ENCODE assay signal across 19 mouse cellular contexts in genomic region chr10:67129531-67129930, GRCm38 (mm10). TPM values are rescaled to one million over a fixed set of nuclear protein-coding genes. Genes with fewer than 3 reads are reported as not detected.
DNase-seq lines count a peak whose midpoint lies in the region; TF ChIP-seq lines count a peak whose summit lies in the region.
"Had no signal": no experiment of that assay in that cellular context is flagged by ENCODE, and none has a peak within 500 bp of the region (broad histone marks: within the 10 kb centered on the region; RNA-seq: fewer than 3 reads in every experiment).

No protein-coding gene starts in this region.

- H3K36me3 ChIP-seq in testis, adult 2 months (ENCODE audit: control insufficient read depth, insufficient read depth, low read length): no peaks in the 10 kb centered on the region
- H3K36me3 ChIP-seq: heart, embryonic 15.5 days; hindbrain, embryonic 10.5 days; kidney, embryonic 15.5 days; lung, embryonic 15.5 days; neural tube, embryonic 15.5 days had no signal

- peak overlapping the region; percentile 51 for H3K4me3 ChIP-seq in testis, adult 2 months (ENCODE audit: control insufficient read depth, low read depth, low read length)
- no peak overlapping the region for H3K4me3 ChIP-seq in cerebellum, adult 2 months (replicated peaks; ENCODE audit: insufficient read depth, low read depth, low read length)
- H3K4me3 ChIP-seq: forebrain, embryonic 13.5 days; heart, embryonic 15.5 days; hindbrain, embryonic 10.5 days; kidney, embryonic 15.5 days; layer of hippocampus, adult 2 months; lung, embryonic 15.5 days; myocyte; neural tube, embryonic 15.5 days had no signal

- TF ChIP-seq POLR2A in testis, adult 2 months (IDR thresholded peaks at IDR 0.05; ENCODE audit: control insufficient read depth, low read depth, low read length): no peak
- TF ChIP-seq POLR2A in cerebellum, adult 2 months (IDR thresholded peaks at IDR 0.05; ENCODE audit: borderline replicate concordance, insufficient read depth, low read length): no peak

- DNase-seq in gastrocnemius, postnatal 25 days: peak; percentile 59
- no peak for DNase-seq in gastrocnemius, postnatal 10 days
- no peak for DNase-seq in testis, postnatal 14 days (ENCODE audit: low spot score)
- peak; percentile 68 to 86 for DNase-seq in cerebellum, adult 2 months
- no peak for DNase-seq in left cerebral cortex, postnatal 10 days (ENCODE audit: extremely low spot score in 1 of 2, low spot score in 2 of 2)
- no peak for DNase-seq in kidney, adult 9 months
- DNase-seq: left cerebral cortex, postnatal 4 days; midbrain, embryonic 14.5 days; right cerebral cortex, postnatal 4 days; thymus, adult 18-20 months had no signal

- WGBS in cerebellum, adult 2 months: 8% methylated on average over 1 of the region's 1 CpGs

- no peaks in the 10 kb centered on the region for H3K27me3 ChIP-seq in testis, adult 2 months (ENCODE audit: control insufficient read depth, insufficient read depth, low read length)
- H3K27me3 ChIP-seq in cerebellum, adult 2 months (ENCODE audit: control insufficient read depth, insufficient read depth, low read length): no peaks in the 10 kb centered on the region
- H3K27me3 ChIP-seq: forebrain, embryonic 13.5 days; heart, embryonic 15.5 days; kidney, embryonic 15.5 days; lung, embryonic 15.5 days; neural tube, embryonic 15.5 days had no signal

- intact Hi-C loops in left cerebral cortex, postnatal 10 days (cut with DNase I): no loop called here

- no peak for TF ChIP-seq CTCF in testis, adult 2 months (IDR thresholded peaks at IDR 0.05; ENCODE audit: control insufficient read depth, insufficient read depth, insufficient replicate concordance, low read depth, low read length)
- TF ChIP-seq CTCF in cerebellum, adult 2 months (IDR thresholded peaks at IDR 0.05; ENCODE audit: borderline replicate concordance, insufficient read depth, low read depth, low read length): no peak

- no peak overlapping the region for H3K27ac ChIP-seq in testis, adult 2 months (ENCODE audit: control insufficient read depth, insufficient read depth, low read depth, low read length)
- no peak overlapping the region for H3K27ac ChIP-seq in cerebellum, adult 2 months (ENCODE audit: insufficient read depth, low read length)
- H3K27ac ChIP-seq: forebrain, embryonic 13.5 days; heart, embryonic 15.5 days; hindbrain, embryonic 10.5 days; kidney, embryonic 15.5 days; layer of hippocampus, adult 2 months; lung, embryonic 15.5 days; neural tube, embryonic 15.5 days had no signal

- H3K4me1 ChIP-seq in testis, adult 2 months (ENCODE audit: control insufficient read depth, insufficient read depth, low read length): no peaks in the 10 kb centered on the region; the same call in 1 of the 2 replicates
- H3K4me1 ChIP-seq in cerebellum, adult 2 months (ENCODE audit: control insufficient read depth, insufficient read depth, low read length): peaks cover 9% of the 10 kb centered on the region; the same call in 1 of the 2 replicates

RNA-seq across cellular contexts. Expression of gene Reep3, which starts 32.8 kb away (rescaled TPM):
- total RNA-seq in gastrocnemius, postnatal 25 days (2021): 10 to 100 TPM; 10.3 to 12.6 TPM
- total RNA-seq in gastrocnemius, postnatal 10 days (2021): 10 to 100 TPM; 21.9 to 27.2 TPM
- polyA plus RNA-seq in testis, adult 2 months (2012; rRNA removed): 2.3 and 2.7 TPM in 2 replicates
- 44.0 and 45.2 TPM in 2 replicates for polyA plus RNA-seq in cerebellum, adult 2 months (2012; rRNA removed)
- 10 to 100 TPM; 24.9 to 25.1 TPM for total RNA-seq in left cerebral cortex, postnatal 10 days (2021)

RNA-seq across cellular contexts. Expression of gene Jmjd1c, which starts 33.6 kb away (rescaled TPM):
- total RNA-seq in gastrocnemius, postnatal 25 days (2021): 10 to 100 TPM; 18.1 to 23.6 TPM
- total RNA-seq in gastrocnemius, postnatal 10 days (2021): 10 to 100 TPM; 33.0 to 48.7 TPM
- 9.0 and 9.6 TPM in 2 replicates for polyA plus RNA-seq in testis, adult 2 months (2012; rRNA removed)
- polyA plus RNA-seq in cerebellum, adult 2 months (2012; rRNA removed): 56.3 and 63.8 TPM in 2 replicates
- 10 to 100 TPM; 93.9 to 94.3 TPM for total RNA-seq in left cerebral cortex, postnatal 10 days (2021)

Comparison
In these comparisons a context has a peak if more than half of its experiments do, and no peak if none do; other contexts are left out.
1. DNase-seq: peak in gastrocnemius, postnatal 25 days (single experiment) and cerebellum, adult 2 months (2 of 2); none in gastrocnemius, postnatal 10 days (single experiment), testis, postnatal 14 days (single experiment), left cerebral cortex, postnatal 10 days (0 of 2) and kidney, adult 9 months (single experiment).